Mouse (Mus musculus) lung, postnatal 10 days (tissue): ENCODE data around the gene Srsf7.

Source experiments
- DNase-seq: peaks from one replicate; pipeline ENCODE4 v3.0.0; 2021

Srsf7 gene

DNA sequence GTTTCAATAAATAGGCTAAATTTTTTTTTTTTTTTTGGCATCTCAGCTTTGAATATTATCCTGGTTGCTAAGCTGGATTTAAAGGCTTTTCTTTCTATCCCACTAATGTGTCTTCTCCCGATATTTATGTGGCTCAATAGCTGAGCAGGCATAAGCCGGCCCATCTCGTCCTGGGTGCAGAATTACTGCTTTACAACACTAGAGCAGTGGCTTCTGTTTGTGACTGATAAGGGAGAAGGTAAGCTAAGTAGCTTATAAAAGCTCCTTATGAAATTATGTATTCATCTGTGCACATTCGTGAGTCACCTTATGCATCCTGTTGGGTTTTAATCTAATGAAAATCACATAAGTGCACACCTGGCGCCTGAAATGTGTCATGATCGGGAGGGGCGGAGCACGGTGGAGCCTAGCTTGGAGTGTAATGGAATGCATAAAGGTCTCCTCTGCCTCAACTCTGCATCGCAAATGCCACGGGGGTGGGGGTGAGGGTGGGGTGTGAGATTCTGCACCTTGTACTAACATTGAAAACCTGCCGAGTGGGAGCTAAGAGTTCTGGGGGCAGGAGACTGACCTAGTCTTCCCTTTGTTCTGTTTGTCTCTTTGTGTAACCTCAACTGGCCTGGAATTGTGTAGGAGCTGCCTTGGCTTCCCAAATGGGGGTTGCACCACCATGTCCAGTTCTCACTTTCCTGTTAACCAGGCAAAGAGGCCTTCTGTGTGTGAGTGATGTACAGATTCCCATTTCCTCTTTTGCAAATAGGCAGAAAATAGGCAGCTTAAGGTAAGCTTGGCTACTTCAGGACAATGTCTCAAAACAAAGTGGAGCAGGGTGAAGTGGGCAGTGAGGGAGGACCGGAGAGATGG, 54.1 kb downstream of the Srsf7 start:
- no peak for DNase-seq

DNA sequence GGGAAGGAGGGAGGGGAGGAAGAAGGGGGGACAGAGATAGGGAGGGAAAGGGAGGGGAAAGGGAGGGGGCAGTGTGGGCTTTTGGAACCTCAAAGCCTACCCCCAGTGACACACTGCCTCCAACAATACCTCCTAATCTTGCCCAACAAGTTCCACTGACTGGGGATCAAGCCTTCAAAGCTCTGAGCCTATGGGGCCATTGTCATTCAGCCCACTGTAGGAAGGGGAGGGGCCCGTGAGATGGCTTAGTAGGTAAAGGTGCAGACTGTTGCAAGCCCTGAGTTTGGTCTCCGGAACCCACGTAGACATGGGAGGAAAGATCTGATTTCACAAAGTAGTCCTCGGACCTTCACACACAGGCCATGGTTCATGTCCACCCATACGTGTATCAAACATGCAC, 55.8 kb downstream of the Srsf7 start:
- no peak for DNase-seq
